Mouse (Mus musculus) liver, adult (tissue): ENCODE results near the gene Spata13.

Source experiments
- GATA4 ChIP-seq: IDR thresholded peaks from 2 replicates; pipeline ENCODE4 v1.6.1; 2014; ENCODE audit warnings: mild to moderate bottlenecking, low read length; ENCODE audit not compliant: insufficient replicate concordance

The Spata13 gene

DNA sequence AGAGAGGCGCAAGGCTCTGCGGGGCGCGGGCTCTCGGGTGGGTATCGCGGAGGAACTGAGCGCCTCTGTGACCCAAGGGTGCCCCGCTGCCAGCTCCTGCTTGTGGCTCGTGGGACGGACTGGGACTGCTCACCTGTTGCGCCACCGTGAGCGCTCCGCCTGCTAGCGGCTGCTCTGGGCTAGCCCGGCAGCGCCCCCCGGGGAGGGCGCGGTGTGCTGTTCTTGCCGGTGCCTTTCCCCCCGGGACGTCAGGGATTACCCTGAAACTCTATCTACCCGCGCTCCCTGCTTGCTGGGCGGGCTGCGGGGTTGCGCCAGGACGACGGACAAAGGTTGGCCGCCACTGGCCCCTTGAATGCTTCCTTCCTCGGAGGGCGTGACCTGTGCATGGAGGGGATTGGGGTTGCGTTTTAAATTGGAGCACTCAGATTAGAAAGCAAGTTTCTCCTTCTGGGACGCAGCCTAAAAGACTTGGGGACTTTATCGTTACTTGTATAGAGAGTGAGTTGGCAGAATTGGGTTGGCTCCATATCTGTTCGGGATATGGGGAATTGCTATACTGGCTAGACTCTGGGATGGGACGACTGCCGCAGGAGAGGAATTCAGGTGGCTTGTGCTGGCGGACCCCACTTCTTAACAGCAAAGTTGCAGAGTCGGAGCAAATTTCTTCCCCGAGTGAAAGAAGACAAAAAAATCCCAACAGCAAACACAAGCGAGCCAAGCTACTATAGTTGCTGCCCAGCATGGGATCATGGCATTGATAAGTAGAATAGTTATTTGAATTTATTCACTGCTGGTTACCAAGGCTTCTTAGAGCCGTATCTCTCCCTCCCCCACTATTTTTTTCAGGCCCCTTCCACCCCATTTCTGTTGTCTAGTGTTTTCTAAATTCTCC lies 1.3 kb downstream of the Spata13 start:
- no peak for TF ChIP-seq GATA4

DNA sequence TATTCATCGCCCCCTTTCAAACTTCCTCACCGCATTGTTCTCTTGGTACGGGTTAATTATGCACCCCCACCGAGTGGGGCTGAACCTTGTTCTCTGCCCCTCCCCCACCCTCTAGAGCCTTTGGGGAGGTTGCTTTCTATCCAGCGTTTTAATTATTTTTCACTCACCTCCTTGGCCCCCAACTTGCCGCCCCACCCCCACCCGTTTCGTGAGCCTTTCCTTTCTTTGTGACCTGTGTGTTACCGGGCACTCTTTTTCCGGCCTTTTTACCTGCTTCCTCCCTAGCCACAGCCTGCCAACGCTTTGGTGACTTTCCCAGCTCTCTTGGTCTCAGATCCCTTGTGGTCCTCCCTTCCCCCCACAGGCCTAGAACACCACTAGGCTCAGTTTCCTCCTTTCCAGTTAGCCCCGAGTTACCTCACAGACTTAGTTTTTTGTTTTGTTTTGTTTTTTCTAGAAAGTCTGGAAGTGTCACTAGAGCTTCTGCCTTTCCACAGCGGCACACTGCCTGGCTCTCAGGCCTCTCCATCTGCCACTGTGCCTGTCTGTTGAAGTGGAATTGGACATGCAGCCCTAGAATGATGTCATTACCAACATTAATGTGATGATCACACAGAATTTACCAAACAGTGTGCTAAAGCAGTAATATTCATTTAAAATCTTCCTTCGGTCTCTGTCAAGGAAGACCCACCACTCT lies 2.3 kb downstream of the Spata13 start:
- TF ChIP-seq GATA4: no peak

DNA sequence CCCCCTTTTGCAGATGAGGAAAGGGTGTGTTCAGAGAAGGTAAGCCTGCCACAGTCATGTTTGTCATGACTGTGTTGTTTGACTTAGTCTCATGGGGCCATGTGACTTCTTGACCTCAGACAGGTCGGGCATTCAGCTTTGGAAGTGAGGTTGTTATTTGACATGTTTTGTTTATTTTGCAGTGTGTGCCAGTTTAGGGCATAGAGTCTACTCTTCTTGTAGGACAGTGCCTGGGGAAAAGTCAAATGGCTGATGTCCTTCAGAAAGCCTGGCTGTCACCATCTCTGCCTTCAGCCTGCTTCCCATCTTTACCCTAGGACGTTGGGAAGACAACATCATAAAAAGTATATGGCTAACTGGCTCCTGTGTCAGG lies 2.8 kb downstream of the Spata13 start:
- TF ChIP-seq GATA4: no peak

DNA sequence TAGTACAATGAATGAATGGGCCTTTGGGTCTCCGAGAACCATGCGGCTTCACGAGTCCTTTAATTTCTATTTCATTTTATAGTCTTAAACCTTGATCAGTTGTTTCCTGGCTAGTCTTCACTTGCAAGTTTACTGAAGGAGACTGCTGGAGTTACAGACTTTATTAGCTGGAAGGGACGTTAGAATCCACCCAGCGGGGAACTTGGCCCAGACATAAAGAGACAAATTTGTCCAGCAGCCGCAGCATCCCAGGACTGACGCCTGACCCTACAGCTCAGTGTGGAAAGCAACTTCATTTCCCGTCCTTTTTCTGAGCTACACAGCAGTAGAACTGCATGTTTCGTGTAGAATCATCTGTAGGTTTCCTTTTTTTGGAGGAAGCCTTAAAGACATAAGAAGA lies 3.2 kb downstream of the Spata13 start:
- no peak for TF ChIP-seq GATA4

DNA sequence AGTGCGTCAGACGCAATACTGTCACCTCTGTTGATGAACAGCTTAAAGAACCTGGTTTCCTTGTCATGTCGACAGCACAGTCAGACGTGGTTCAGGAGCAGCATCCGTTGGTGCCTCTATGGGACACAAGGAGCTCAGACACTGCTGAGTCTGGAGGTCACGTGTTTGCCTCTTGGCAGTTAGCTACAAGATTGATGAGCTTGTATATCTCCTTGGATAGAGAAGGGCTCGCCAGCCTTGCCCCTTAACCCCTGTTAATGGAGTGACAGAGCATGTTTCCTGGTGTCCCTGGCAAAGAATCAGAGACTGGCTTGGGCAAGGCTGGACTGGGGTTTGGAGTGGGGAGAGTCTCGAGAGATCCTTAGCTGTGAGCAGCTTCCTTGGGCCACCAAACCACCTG lies 4.4 kb downstream of the Spata13 start:
- TF ChIP-seq GATA4: no peak

DNA sequence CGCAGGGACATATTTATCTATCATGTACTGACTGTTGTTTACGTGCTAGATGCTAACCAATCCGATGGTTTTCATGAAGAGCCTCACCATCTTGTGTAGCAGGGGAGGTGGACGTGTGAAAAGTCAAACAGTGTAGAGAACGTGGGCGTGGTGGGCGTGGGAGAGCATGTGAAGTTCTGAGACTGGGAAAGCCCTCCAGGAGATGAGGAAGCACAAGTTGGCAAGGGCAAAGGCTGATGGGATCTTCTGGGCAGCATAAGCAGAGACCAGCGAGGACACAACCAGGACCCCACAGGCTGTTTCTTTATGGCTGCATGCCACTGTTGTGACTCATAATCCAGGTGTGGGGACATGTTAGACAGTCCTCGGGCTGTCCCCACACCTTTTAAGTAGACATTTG lies 5.4 kb downstream of the Spata13 start:
- TF ChIP-seq GATA4: no peak

DNA sequence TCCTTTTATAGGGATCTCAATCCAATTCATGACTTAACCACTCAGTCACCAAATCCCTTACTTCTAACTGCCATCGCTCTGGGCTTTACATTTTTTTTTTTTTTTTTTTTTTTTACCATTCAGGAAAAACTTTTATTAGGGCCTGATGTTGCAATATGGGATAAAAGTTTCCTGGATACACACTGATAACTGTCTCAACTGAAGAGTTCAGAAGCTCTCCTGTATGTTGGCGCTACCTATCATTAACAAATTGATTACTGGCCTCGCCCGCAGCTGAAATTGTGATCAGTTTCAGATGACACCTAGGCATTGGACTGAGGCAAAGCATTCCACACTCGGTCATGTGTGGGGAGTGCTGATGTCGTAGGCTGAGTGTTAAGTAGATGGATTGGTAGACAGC lies 7.3 kb downstream of the Spata13 start:
- no peak for TF ChIP-seq GATA4

DNA sequence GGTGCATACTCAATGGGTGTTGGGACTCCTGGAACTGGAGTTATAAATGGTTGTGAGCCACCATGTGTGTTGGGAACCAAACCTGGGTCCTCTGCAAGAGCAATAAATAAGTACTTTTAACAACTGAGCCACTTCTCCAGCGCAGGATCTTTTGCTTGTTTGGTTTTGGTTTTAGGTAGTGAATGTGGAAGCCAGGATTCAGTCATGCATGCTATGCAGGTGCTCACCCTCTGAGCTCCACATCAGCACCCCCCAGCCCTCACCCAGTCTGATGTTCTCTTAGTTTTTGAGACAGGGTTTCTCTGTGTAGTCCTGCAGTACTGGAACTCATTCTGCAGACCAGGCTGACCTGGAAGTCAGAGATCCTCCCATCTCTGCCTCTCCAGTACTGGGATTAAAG lies 8.3 kb downstream of the Spata13 start:
- TF ChIP-seq GATA4: no peak

DNA sequence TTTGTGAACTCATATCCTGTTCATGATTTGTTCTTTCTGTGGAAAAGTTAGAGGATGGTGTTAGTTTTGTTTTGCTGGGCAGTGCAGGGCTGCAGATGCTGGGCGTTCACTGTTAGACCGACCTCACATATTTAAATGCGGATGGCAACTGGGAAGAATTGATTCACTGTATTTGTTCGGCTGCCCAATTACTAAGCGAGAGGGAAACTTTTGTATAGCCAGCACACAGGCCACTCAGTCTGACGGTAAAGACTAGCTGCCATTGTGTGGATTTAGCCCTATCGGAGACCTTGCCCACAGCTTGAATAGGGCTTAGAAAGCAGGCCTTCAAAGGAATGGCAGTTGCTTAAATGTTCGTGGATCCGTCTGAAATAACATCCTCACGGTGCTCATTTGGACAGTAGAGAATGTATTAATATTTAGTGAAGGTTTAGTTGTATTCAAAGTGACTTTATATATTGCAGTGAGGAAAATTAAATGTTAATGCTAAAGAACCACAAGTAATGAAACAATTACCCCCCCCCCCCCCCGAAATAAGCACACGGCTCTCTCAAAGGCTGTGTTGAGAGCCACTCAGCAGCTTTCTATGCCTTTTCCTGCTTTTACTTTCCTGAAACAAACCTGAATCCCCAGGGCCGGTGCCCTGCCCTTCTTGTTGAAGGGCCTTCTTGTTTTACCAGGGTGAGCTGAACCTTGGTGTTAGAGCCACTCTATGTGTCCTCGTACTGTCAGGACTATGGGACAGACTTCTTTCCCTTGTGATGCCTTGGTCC lies 9.5 kb downstream of the Spata13 start:
- TF ChIP-seq GATA4: no peak

DNA sequence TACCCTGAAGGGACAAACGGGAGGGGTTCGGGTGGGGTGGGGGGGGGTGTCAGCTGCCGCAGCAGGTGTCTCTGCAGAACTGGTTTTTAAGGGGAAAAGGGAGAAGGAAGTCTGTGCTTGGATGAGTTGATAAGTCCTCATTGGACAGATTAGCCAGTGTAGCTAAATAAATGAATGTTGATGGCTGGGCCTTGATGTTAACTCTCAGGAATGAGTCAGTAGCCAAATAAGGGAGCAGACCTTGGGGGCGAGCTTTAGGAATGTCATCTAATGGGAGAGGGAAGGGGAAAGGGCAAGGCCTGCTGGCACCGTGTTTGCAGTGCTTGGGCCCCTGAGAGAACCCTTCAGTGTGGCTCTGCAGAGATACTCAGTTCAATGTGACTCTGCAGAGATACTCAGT lies 12.6 kb downstream of the Spata13 start:
- TF ChIP-seq GATA4: no peak

DNA sequence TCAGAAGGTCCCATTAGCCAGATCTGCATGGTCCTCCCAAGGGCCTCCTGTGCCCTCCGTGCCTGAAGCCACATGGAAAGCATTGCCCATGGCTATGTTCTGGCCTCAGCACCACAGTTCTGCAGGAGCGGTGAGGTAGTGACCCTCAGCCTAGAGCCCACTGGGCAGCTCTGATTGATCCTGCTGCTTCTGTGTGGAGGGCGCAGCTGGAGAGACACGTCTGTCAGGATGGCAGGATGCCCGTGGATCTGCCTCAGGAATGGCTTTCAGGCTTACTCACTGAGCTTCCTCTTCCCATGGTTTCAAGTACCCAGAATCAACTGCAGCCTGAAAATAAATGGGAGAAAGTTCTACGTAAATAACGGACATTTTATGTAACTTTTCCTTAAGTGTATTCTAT lies 14.1 kb downstream of the Spata13 start:
- no peak for TF ChIP-seq GATA4

DNA sequence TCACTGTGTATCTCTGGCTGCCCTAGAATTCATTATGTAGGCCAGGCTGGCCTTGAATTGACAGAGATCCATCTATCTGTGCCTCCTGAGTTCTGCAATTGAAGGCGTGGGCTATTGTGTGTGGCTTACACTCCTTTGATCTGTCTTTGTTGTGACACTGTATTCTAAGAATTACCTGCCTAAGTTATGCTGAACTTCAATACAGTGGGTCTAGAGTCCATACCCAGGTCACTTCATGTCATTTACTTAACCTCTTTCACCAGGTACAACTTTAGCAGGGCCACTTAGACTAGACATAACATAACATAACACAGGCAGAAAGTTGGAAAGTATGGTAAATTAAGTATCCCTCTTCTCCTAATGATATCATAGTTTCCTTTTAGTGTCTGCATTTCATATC lies 15.2 kb downstream of the Spata13 start:
- TF ChIP-seq GATA4: no peak

DNA sequence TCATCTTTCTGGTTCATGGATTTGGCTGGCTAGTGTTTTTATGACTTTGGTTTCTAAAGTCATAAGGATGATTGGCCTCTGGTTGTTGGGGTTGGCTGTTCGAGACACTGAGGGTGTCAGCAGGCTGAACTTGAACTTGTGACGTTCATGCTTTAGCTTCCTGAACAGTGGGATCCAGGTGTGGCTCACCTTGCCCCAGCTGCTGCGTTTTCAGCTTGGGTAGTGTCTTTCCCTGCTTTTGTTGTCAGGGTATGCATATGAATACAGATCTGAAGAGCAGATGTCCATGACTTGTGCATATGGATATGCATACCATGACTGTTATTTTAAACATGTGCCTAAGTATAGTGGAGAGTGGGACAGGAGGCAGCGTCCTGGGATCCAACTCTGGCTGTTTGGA lies 19.4 kb downstream of the Spata13 start:
- no peak for TF ChIP-seq GATA4

DNA sequence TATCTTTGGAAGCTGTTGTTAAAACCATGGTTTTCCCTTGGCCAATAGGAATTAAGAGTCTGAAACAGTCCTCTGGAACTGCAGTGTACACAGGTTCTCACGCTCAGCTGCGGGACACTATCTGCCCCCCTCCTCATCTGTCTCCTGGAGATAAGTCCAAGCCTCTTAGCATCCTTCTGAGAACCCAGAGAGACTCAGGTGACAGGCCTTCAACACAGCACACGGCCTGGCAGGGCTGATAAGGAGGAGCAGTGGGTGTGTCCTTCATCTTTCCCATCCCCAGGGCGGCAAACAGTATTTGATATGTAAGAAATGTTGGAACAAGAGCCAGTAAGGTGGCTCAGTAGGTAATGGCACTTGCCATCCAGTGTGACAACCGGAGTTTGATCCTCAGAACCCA lies 20.2 kb downstream of the Spata13 start:
- TF ChIP-seq GATA4: no peak

DNA sequence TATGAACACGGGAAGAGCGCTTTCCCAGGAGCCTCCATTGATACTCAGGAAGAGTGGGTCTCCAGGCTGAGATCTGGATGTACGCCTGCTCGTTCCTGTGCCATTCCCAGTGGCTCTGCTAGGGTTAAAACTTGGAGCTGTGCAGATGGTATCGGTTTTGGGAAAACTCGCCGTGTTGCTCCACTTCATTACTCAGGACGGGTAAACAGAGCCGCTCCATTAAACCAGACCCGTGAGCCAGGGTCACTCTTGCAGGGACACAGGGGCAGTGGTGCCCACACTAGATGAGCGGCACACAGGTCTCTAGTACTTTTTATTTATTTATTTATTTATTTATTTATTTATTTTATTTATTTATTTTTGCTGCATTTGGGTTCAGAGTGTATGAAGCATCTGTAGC lies 20.9 kb downstream of the Spata13 start:
- no peak for TF ChIP-seq GATA4
